In the genomic region with DNA sequence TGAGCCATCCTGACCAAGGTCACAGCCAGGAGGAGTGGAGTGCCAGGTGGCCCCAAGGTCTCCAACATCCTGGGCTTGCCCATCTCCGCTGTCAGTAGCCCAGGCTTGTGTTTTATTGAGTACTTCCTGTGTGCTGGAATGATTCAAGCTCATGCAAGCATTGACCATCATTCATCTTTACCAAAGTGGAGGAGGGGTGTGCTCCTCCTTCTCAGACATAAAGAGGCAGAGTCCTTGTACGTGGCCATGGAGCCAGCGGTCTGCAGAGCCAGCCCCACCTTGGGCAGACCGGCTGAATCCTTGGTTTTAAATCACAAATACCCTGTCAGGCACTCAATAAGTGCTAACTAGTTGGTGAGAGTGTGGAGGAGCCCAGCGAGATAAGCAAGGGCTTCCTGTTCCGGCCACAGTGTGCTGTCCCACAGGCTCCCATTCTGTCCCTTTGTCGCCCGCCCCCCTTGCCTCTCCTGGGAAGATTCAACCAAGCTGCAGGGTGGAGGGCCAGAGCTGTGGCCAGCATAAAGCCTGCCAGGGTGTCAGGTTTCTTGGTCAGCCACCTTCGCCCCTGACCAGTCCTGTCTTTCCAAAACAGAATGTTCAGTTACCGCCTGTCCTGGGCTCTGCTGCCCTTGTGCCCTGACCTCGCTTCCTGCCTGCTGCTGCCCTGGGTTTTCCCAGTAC, we compare ENCODE assay signal across 8 mouse cellular contexts.
DNase-seq lines count a peak whose midpoint lies in the region; ATAC-seq and TF ChIP-seq lines count a peak whose summit lies in the region.

No protein-coding gene starts in this region.

- no peak overlapping the region for H3K4me2 ChIP-seq in hindbrain, embryonic 14.5 days (replicated peaks)

- TF ChIP-seq POLR2A in kidney, adult 2 months (IDR thresholded peaks at IDR 0.05; ENCODE audit: low read depth, low read length): no peak

- H3K36me3 ChIP-seq in kidney, adult 2 months (ENCODE audit: control insufficient read depth, insufficient read depth, low read length): no peaks in the 10 kb centered on the region
- no peaks in the 10 kb centered on the region for H3K36me3 ChIP-seq in hindbrain, embryonic 14.5 days (replicated peaks; ENCODE audit: control insufficient read depth, insufficient read depth)

- no peak overlapping the region for H3K9ac ChIP-seq in hindbrain, embryonic 14.5 days

- intact Hi-C loops in gastrocnemius, postnatal 14 days (cut with DNase I; ENCODE audit: low total_unique reads): no loop called here

- 38% methylated on average over 11 of the region's 11 CpGs for WGBS in kidney, adult 2 months
- 41% methylated on average over 11 of the region's 11 CpGs for whole genome bisulfite sequencing in hindbrain, embryonic 14.5 days

- H3K4me3 ChIP-seq in kidney, adult 2 months (ENCODE audit: insufficient read depth, low read depth, low read length): no peak overlapping the region
- H3K4me3 ChIP-seq in hindbrain, embryonic 14.5 days (replicated peaks; ENCODE audit: low read length): no peak overlapping the region

- H3K9me3 ChIP-seq in hindbrain, embryonic 14.5 days (ENCODE audit: control insufficient read depth, low read length): no peaks in the 10 kb centered on the region

- no peak for TF ChIP-seq CTCF in kidney, adult 2 months (conservative IDR thresholded peaks at IDR 0.05; ENCODE audit: insufficient read depth, insufficient read length, low read depth, low read length)

- no peaks in the 10 kb centered on the region for H3K27me3 ChIP-seq in kidney, adult 2 months (replicated peaks; ENCODE audit: control insufficient read depth, insufficient read depth, low read length)
- H3K27me3 ChIP-seq in hindbrain, embryonic 14.5 days (ENCODE audit: control insufficient read depth, insufficient read depth, low read length): no peaks in the 10 kb centered on the region

- peaks cover 46% of the 10 kb centered on the region for H3K4me1 ChIP-seq in kidney, adult 2 months (ENCODE audit: control insufficient read depth, insufficient read depth, low read length)
- no peaks in the 10 kb centered on the region for H3K4me1 ChIP-seq in hindbrain, embryonic 14.5 days (replicated peaks; ENCODE audit: control insufficient read depth, insufficient read depth, low read length)

- ATAC-seq in hindbrain, embryonic 14.5 days (ENCODE audit: low FRiP score): no peak
- ATAC-seq in frontal cortex, adult (ENCODE audit: low TSS enrichment): no peak

- peak overlapping the region; percentile 63 for H3K27ac ChIP-seq in kidney, adult 2 months (ENCODE audit: insufficient read depth, low read depth, low read length)
- no peak overlapping the region for H3K27ac ChIP-seq in hindbrain, embryonic 14.5 days

- peak; percentile 82 for DNase-seq in adrenal gland, postnatal 10 days
- DNase-seq in gastrocnemius, postnatal 14 days: peak; percentile 82
- peak; percentile 87 for DNase-seq in kidney, adult 2 months
- peak; percentile 65 for DNase-seq in lung, postnatal 10 days
- no peak for DNase-seq in hindbrain, embryonic 14.5 days (ENCODE audit: low spot score)
- DNase-seq in thymus, postnatal 10 days (ENCODE audit: low spot score in 2 of 2): no peak
- DNase-seq in layer of hippocampus, adult 9-11 months: no peak

Comparison
In these comparisons a context has a peak if more than half of its experiments do, and no peak if none do; other contexts are left out.
1. DNase-seq: peak in adrenal gland, postnatal 10 days (single experiment), gastrocnemius, postnatal 14 days (single experiment), kidney, adult 2 months (single experiment) and lung, postnatal 10 days (single experiment); none in hindbrain, embryonic 14.5 days (single experiment), thymus, postnatal 10 days (0 of 2) and layer of hippocampus, adult 9-11 months (single experiment).